Mouse (Mus musculus) heart, adult 18-20 months (tissue): ENCODE results near the gene Dcpp3. TPM values are rescaled to one million over a fixed set of nuclear protein-coding genes. Genes with fewer than 3 reads are reported as not detected.
"Not testable (repeated sequence)": the region's sequence is repeated elsewhere in the genome, so short reads cannot be mapped to it uniquely, and the experiment has no call there.

Experiments
- DNase-seq, 2 experiments: peaks; one replicate each; pipeline ENCODE4 v3.0.0; 2021 to 2022; ENCODE audit warnings: mixed read lengths in 1 of 2
- long read RNA-seq, 2 experiments: library from polyadenylated mRNA; stranded (forward); transcript quantifications; one replicate each; pipeline ENCODE4 v2.0.0; 2021
- total RNA-seq, 2 experiments: library from RNA; stranded (reverse); gene quantifications; 2 replicates each; pipeline ENCODE4 v1.2.3; 2021

Dcpp3 gene
- total RNA-seq = not detected
- long read RNA-seq, experiment 1 = 0 reads
- long read RNA-seq, experiment 2 = 0 reads

GRCm38 (mm10) chr17:23917158-23917557, at the start of gene Dcpp3:
Dcpp3 (plus strand) TSS chr17:23917458.
- DNase-seq = not testable (repeated sequence)

- no peak for DNase-seq
These were observed 49.5 kb upstream of the Dcpp3 start, which contains the start of gene Prss21 for GRCm38 (mm10) chr17:23867756-23868155. Prss21 (plus strand) TSS chr17:23868056.

GRCm38 (mm10) chr17:23868513-23868912, 48.7 kb upstream of the Dcpp3 start:
- DNase-seq = no peak

- peak; percentile 28 to 68 for DNase-seq
These were observed 43.1 kb upstream of the Dcpp3 start for GRCm38 (mm10) chr17:23873884-23874856.

- DNase-seq = no peak
These were observed 40.5 kb upstream of the Dcpp3 start for GRCm38 (mm10) chr17:23876741-23877140.

- no peak for DNase-seq
These were observed 40.1 kb upstream of the Dcpp3 start for GRCm38 (mm10) chr17:23877166-23877565.

GRCm38 (mm10) chr17:23880576-23880975, 36.7 kb upstream of the Dcpp3 start, which contains the start of the genes Dcpp1 and Dcpp2:
Dcpp1 (plus strand) TSS chr17:23880876.
Dcpp2 (plus strand) TSS chr17:23880880.
- DNase-seq = not testable (repeated sequence)

GRCm38 (mm10) chr17:23924531-23925007, 7.3 kb downstream of the Dcpp3 start:
- DNase-seq = peak; percentile 96 to 97

GRCm38 (mm10) chr17:23925090-23925493, 7.8 kb downstream of the Dcpp3 start:
- peak; percentile 74 to 75 for DNase-seq

GRCm38 (mm10) chr17:23931157-23931556, 13.9 kb downstream of the Dcpp3 start:
- no peak for DNase-seq

GRCm38 (mm10) chr17:23941372-23941771, 24.1 kb downstream of the Dcpp3 start, which contains the start of gene Sbp:
Sbp (plus strand) TSS chr17:23941672.
- no peak for DNase-seq

GRCm38 (mm10) chr17:23947486-23947885, 30.2 kb downstream of the Dcpp3 start:
- not testable (repeated sequence) for DNase-seq

- no peak for DNase-seq
These were observed 31.8 kb downstream of the Dcpp3 start for GRCm38 (mm10) chr17:23949068-23949467.

GRCm38 (mm10) chr17:23950828-23951227, 33.6 kb downstream of the Dcpp3 start:
- not testable (repeated sequence) for DNase-seq

GRCm38 (mm10) chr17:23955174-23955573, 37.9 kb downstream of the Dcpp3 start, which contains the start of gene Sbpl:
Sbpl (minus strand) TSS chr17:23955274.
- no peak for DNase-seq

GRCm38 (mm10) chr17:23960084-23960738, 43.0 kb downstream of the Dcpp3 start:
- DNase-seq = peak; percentile 71 to 87

GRCm38 (mm10) chr17:23961573-23962122, 44.4 kb downstream of the Dcpp3 start:
- no peak for DNase-seq

GRCm38 (mm10) chr17:23965805-23966425, 48.7 kb downstream of the Dcpp3 start:
- no peak for DNase-seq

- DNase-seq = peak in 1 of 2 experiments; percentile 58
These were observed 49.6 kb downstream of the Dcpp3 start for GRCm38 (mm10) chr17:23966658-23967401.

GRCm38 (mm10) chr17:23968780-23969179, 51.5 kb downstream of the Dcpp3 start:
- no peak for DNase-seq
